Comparison of ENCODE assay signal across 8 mouse cellular contexts in genomic region chr17:47527581-47528300, GRCm38 (mm10). TPM values are rescaled to one million over a fixed set of nuclear protein-coding genes. Genes with fewer than 3 reads are reported as not detected.
A peak's percentile ranks its signal among the peaks of the same experiment; 100 is the strongest.
DNase-seq lines count a peak whose midpoint lies in the region; ATAC-seq lines count a peak whose summit lies in the region.

No protein-coding gene starts in this region.

- peak overlapping the region; percentile 90 for H3K27ac ChIP-seq in kidney, embryonic 15.5 days
- H3K27ac ChIP-seq in forebrain, embryonic 14.5 days (ENCODE audit: low read depth, low read length) = peak overlapping the region; percentile 46
- H3K27ac ChIP-seq in liver, embryonic 11.5 days (ENCODE audit: low read depth, low read length) = peak overlapping the region; percentile 80

- 0 out of 2 replicates have a peak overlapping the region, but pooled peaks have one; percentile 12 for H3K4me2 ChIP-seq in kidney, embryonic 15.5 days
- H3K4me2 ChIP-seq in forebrain, embryonic 14.5 days (ENCODE audit: low read length) = no peak overlapping the region
- peak overlapping the region; percentile 30 for H3K4me2 ChIP-seq in liver, embryonic 11.5 days

- ATAC-seq in kidney, embryonic 15.5 days (replicated peaks; ENCODE audit: low FRiP score) = peak; percentile 77
- no peak; the same call in 1 of the 2 replicates for ATAC-seq in forebrain, embryonic 14.5 days
- ATAC-seq in liver, embryonic 11.5 days (replicated peaks; ENCODE audit: low FRiP score) = 0 out of 2 replicates have a peak, but pooled peaks have one; percentile 35
- no peak for ATAC-seq in activated CD4-positive, CD25-positive, alpha-beta regulatory T cell, adult 4 months

- peak overlapping the region; percentile 7; the same call in 1 of the 2 replicates for H3K9ac ChIP-seq in kidney, embryonic 15.5 days
- no peak overlapping the region for H3K9ac ChIP-seq in forebrain, embryonic 14.5 days (ENCODE audit: low read length)
- H3K9ac ChIP-seq in liver, embryonic 11.5 days (ENCODE audit: low read depth, low read length) = peak overlapping the region; percentile 65

- H3K36me3 ChIP-seq in kidney, embryonic 15.5 days = no peaks in the 10 kb centered on the region
- no peaks in the 10 kb centered on the region for H3K36me3 ChIP-seq in forebrain, embryonic 14.5 days (ENCODE audit: control insufficient read depth, insufficient read depth, low read length)
- H3K36me3 ChIP-seq in liver, embryonic 11.5 days (ENCODE audit: control insufficient read depth, insufficient read depth, low read length) = no peaks in the 10 kb centered on the region

- peaks cover 37% of the 10 kb centered on the region for H3K4me1 ChIP-seq in kidney, embryonic 15.5 days
- H3K4me1 ChIP-seq in forebrain, embryonic 14.5 days (ENCODE audit: control insufficient read depth, insufficient read depth, low read length) = no peaks in the 10 kb centered on the region
- H3K4me1 ChIP-seq in liver, embryonic 11.5 days (replicated peaks; ENCODE audit: control insufficient read depth, insufficient read depth, low read length) = peaks cover 52% of the 10 kb centered on the region

- 36% methylated on average over 10 of the region's 10 CpGs for WGBS in kidney, embryonic 15.5 days
- 52% methylated on average over 10 of the region's 10 CpGs for WGBS in forebrain, embryonic 14.5 days
- 40% methylated on average over 10 of the region's 10 CpGs for WGBS in liver, embryonic 11.5 days

- H3K4me3 ChIP-seq in kidney, embryonic 15.5 days (replicated peaks) = no peak overlapping the region
- H3K4me3 ChIP-seq in forebrain, embryonic 14.5 days (ENCODE audit: low read depth, low read length) = no peak overlapping the region
- no peak overlapping the region for H3K4me3 ChIP-seq in liver, embryonic 11.5 days (ENCODE audit: low read depth, low read length)

- no peaks in the 10 kb centered on the region for H3K9me3 ChIP-seq in kidney, embryonic 15.5 days (replicated peaks)
- H3K9me3 ChIP-seq in forebrain, embryonic 14.5 days (replicated peaks; ENCODE audit: control insufficient read depth, low read length) = no peaks in the 10 kb centered on the region
- H3K9me3 ChIP-seq in liver, embryonic 11.5 days (ENCODE audit: control insufficient read depth, low read length) = no peaks in the 10 kb centered on the region

- no peaks in the 10 kb centered on the region for H3K27me3 ChIP-seq in kidney, embryonic 15.5 days
- no peaks in the 10 kb centered on the region for H3K27me3 ChIP-seq in forebrain, embryonic 14.5 days (replicated peaks; ENCODE audit: control insufficient read depth, insufficient read depth, low read length)
- H3K27me3 ChIP-seq in liver, embryonic 11.5 days (replicated peaks; ENCODE audit: control insufficient read depth, insufficient read depth, low read length) = no peaks in the 10 kb centered on the region

- no peak for DNase-seq in kidney, postnatal 14 days
- DNase-seq in forebrain, embryonic 14.5 days (ENCODE audit: low spot score) = peak; percentile 28
- no peak for DNase-seq in liver, embryonic 11.5 days (ENCODE audit: low spot score)
- peak; percentile 51 for DNase-seq in retina, embryonic 14.5 days (ENCODE audit: low spot score)
- DNase-seq in cerebellum, adult 8-10 months = no peak
- DNase-seq in MN1 (ENCODE audit: low spot score) = no peak

RNA-seq across cellular contexts. Expression of gene Ccnd3, which starts 22.9 kb away (rescaled TPM):
- 272 and 294 TPM in 2 replicates for polyA plus RNA-seq in kidney, embryonic 15.5 days (2015; fragmentation: Nextera tagmentation; extraction: Ambion mirVana)
- polyA plus RNA-seq in forebrain, embryonic 14.5 days (2014; fragmentation: Nextera tagmentation; extraction: Ambion mirVana) = 60.6 and 67.2 TPM in 2 replicates
- polyA plus RNA-seq in liver, embryonic 11.5 days (2014; fragmentation: Nextera tagmentation; extraction: Ambion mirVana) = 525 and 530 TPM in 2 replicates
- polyA plus RNA-seq in activated CD4-positive, CD25-positive, alpha-beta regulatory T cell, adult 4 months (2017; shearing (Covaris generic)) = 100 to 1,000 TPM; 133 to 141 TPM

RNA-seq across cellular contexts. Expression of gene Taf8, which starts 25.6 kb away (rescaled TPM):
- 32.2 and 37.0 TPM in 2 replicates for polyA plus RNA-seq in kidney, embryonic 15.5 days (2015; fragmentation: Nextera tagmentation; extraction: Ambion mirVana)
- 24.0 and 25.9 TPM in 2 replicates for polyA plus RNA-seq in forebrain, embryonic 14.5 days (2014; fragmentation: Nextera tagmentation; extraction: Ambion mirVana)
- polyA plus RNA-seq in liver, embryonic 11.5 days (2014; fragmentation: Nextera tagmentation; extraction: Ambion mirVana) = 20.7 and 21.3 TPM in 2 replicates
- 10 to 100 TPM; 51.5 to 61.3 TPM for polyA plus RNA-seq in activated CD4-positive, CD25-positive, alpha-beta regulatory T cell, adult 4 months (2017; shearing (Covaris generic))

Comparison
In these comparisons a context has a peak if more than half of its experiments do, and no peak if none do; other contexts are left out.
1. ATAC-seq: peak in kidney, embryonic 15.5 days (single experiment) and liver, embryonic 11.5 days (single experiment); none in forebrain, embryonic 14.5 days (single experiment) and activated CD4-positive, CD25-positive, alpha-beta regulatory T cell, adult 4 months (single experiment).
2. DNase-seq: peak in forebrain, embryonic 14.5 days (single experiment) and retina, embryonic 14.5 days (single experiment); none in kidney, postnatal 14 days (single experiment), liver, embryonic 11.5 days (single experiment), cerebellum, adult 8-10 months (single experiment) and MN1 (single experiment).
3. Peak in every context shown above with its lines, with median percentiles within 50 percentile points of each other: H3K27ac ChIP-seq.